Mouse (Mus musculus) adrenal gland, adult 2 months (tissue): ENCODE results near the gene Pcdh7. TPM values are rescaled to one million over a fixed set of nuclear protein-coding genes. Genes with fewer than 3 reads are reported as not detected.
"Not testable (repeated sequence)": the region's sequence is repeated elsewhere in the genome, so short reads cannot be mapped to it uniquely, and the experiment has no call there.

Experiments
- DNase-seq: peaks from one replicate; pipeline ENCODE4 v3.0.0; 2021
- long read RNA-seq: library from polyadenylated mRNA; stranded (forward); transcript quantifications from one replicate; pipeline ENCODE4 v2.0.0, GENCODE M21; 2021
- polyA plus RNA-seq: library from polyadenylated mRNA; depleted of rRNA; stranded (reverse); fragments of >200 nt; gene quantifications from 2 replicates; pipeline ENCODE4 v1.2.3, GENCODE M21; 2012; rRNA removed
- total RNA-seq, 2 experiments: library from RNA; stranded (reverse); gene quantifications; 2 replicates each; pipeline ENCODE4 v1.2.3; 2021

Pcdh7 gene
- 1 to 10 TPM; 1.4 to 2.6 TPM for total RNA-seq
- 1.1 and 1.8 TPM in 2 replicates for polyA plus RNA-seq
- long read RNA-seq, result 0 reads

GRCm38 (mm10) chr5:57717906-57718875, at the start of gene Pcdh7:
Gene Pcdh7, plus strand, starts transcription at chr5:57717967.
- peak; percentile 47 for DNase-seq

GRCm38 (mm10) chr5:57676970-57677369, 40.8 kb upstream of the Pcdh7 start:
- DNase-seq, result not testable (repeated sequence)

- DNase-seq, result no peak
Measured at GRCm38 (mm10) chr5:57708396-57708795, 9.4 kb upstream of the Pcdh7 start.

- DNase-seq, result peak; percentile 4
Measured at GRCm38 (mm10) chr5:57713980-57714379, 3.8 kb upstream of the Pcdh7 start.

GRCm38 (mm10) chr5:57714621-57715523, 2.9 kb upstream of the Pcdh7 start:
- DNase-seq, result peak; percentile 23

- peak; percentile 49 for DNase-seq
Measured at GRCm38 (mm10) chr5:57715524-57716400, 2.0 kb upstream of the Pcdh7 start.

GRCm38 (mm10) chr5:57716421-57717237, 1.1 kb upstream of the Pcdh7 start:
- peak; percentile 19 for DNase-seq

GRCm38 (mm10) chr5:57717238-57717905, 395 bp upstream of the Pcdh7 start:
- DNase-seq, result peak; percentile 53

GRCm38 (mm10) chr5:57718876-57719593, 1.3 kb downstream of the Pcdh7 start:
- DNase-seq, result peak; percentile 10

GRCm38 (mm10) chr5:57719594-57720185, 1.9 kb downstream of the Pcdh7 start:
- peak; percentile 34 for DNase-seq

- no peak for DNase-seq
Measured at GRCm38 (mm10) chr5:57720206-57720880, 2.6 kb downstream of the Pcdh7 start.

- no peak for DNase-seq
Measured at GRCm38 (mm10) chr5:57721148-57721712, 3.5 kb downstream of the Pcdh7 start.

- DNase-seq, result no peak
Measured at GRCm38 (mm10) chr5:57721927-57722326, 4.2 kb downstream of the Pcdh7 start.

GRCm38 (mm10) chr5:57733451-57733850, 15.7 kb downstream of the Pcdh7 start:
- no peak for DNase-seq

- no peak for DNase-seq
Measured at GRCm38 (mm10) chr5:57735723-57736122, 18.0 kb downstream of the Pcdh7 start.

GRCm38 (mm10) chr5:57742924-57743323, 25.2 kb downstream of the Pcdh7 start:
- no peak for DNase-seq

GRCm38 (mm10) chr5:57743956-57744661, 26.3 kb downstream of the Pcdh7 start:
- no peak for DNase-seq
